Mouse (Mus musculus): ENCODE results near the gene Fgfr2.

GRCm38 (mm10) chr7:130374311-130374710 lies 2748.8 kb downstream of the Fgfr2 start:
- TF ChIP-seq POLR2A (IDR thresholded peaks at IDR 0.05; ENCODE audit: control insufficient read depth, low read depth, low read length), result no peak
- TF ChIP-seq CTCF (IDR thresholded peaks at IDR 0.05; ENCODE audit: control insufficient read depth, insufficient read depth, insufficient replicate concordance, low read depth, low read length), result no peak
